Mouse (Mus musculus): ENCODE measurements at regions not wholly inside any gene's neighbourhood (a gene's known extent, or its start where the extent isn't known, plus 50 kb on each side); places are given as distances from the start of the nearest gene placed in this dataset.
A peak's percentile ranks its signal among the peaks of the same experiment; 100 is the strongest.

DNA sequence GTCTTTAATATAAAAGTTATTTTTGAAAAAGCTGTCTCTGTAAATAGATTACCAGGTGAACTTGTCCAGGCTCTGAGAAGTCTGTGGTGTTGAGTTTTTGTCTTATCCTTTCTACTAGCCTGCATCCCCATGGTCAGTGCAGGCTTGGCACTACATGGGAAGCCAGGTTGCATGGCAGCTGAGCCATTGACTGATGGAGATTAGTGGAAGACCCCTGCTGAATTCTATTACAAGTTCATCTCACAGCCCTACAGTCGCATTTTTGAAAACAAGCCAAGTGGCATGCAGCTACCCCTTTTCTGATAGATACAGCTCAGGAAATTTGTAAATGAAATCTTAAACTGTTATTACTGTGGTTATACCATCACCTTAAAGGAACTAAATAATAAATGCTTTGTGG, 101.2 kb upstream of the Fam184a start:
- DNase-seq, result no peak

DNA sequence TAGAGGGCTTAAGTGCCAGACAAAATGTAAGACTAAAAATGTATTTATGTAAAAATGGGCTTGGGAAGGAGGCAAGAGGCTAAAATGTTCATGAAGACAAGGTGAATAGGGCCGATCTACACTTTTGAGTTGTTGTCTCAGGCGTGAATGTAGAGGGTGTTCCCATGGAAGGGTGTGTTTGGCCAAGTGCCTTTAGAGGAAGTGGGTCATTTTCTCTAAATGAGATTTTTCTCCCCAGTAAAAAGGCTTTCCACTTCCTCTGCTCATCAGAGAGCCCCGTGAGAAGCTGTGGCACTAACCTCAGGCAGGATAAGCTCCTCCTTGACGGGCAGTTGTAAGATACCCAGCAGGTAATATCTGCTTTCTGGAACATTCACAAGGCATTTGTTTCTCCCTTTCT, 99.6 kb upstream of the Fam184a start:
- DNase-seq, result no peak

DNA sequence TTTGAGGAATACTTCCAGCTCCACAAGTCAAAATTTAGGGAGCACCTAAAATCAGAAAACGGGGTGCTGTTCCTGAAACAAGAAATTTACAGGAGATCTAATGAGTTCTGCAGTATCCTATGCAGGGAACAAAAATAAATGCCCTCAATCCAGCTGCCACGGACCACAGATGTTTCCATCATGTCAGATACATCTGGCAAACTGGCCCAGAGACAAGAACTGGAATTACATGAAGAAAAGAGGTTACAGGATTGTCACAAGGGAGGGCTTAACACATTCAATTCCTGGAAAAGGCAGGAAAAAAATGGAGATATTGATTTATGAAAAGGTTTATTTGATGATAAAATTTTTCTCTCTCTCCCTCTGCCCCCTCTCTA, 62.3 kb upstream of the Fam184a start:
- DNase-seq, result no peak

DNA sequence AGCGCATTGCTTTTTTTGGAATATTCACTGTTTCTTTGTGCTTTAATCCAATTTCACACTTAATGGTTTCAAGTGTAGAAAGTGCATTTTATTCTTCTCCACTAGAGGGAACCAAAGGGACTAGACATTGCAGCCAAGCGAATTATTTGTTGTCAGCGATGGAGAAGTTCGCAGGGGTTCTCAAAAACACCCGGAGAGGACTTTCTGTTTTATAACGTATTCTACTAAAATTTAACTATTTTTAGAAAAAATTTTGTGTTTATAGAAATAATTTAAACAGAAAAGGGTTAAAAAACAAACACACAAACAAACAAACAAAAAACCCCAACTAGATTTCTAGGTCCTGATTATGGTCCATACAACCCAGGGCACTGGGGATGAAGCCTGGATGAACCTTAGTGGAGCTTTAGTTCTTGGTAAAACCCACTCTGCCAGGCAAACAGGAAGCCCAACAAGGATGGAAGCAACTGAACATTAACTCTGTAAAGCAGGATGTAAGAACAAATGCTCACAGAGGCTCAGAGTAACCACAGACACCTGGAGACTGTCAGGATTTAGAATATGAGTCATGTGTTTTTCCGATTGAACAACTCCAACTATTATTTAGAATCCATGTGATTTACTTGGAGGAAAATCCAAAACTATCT, 61.8 kb upstream of the Fam184a start:
- DNase-seq, result peak; percentile 77

DNA sequence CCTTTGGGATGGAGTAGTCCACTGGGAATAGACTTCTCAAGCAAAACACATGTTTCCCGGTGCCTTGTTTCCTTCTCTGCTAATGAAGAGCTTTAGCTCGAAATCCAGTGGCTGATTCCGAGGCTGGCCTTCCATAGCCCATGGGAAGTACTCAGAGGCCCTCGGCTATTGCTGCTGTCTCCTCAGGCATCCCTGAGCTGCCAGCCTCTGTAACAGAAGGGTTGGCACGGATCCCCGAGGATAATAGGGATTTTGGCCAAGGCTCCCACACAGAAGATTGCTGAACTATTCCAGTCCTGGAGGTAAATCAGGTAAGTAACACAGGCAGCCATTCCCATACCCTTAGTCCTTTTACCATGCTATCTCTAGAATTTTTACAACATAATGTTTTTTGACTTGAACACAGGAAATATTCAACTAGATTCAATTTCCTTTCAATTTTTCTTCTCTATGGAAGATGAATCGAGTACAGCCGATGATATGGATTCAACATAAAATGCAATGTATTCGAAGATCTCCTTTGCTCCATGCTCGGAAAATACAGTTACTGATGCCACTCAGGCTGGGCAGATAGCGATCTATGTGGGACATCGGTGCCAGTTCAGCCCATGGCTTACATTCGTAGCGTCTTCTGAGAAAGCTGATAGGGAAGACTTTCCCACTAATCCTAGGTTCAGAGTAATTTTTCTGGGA, 61.1 kb upstream of the Fam184a start:
- DNase-seq, result peak; percentile 84

DNA sequence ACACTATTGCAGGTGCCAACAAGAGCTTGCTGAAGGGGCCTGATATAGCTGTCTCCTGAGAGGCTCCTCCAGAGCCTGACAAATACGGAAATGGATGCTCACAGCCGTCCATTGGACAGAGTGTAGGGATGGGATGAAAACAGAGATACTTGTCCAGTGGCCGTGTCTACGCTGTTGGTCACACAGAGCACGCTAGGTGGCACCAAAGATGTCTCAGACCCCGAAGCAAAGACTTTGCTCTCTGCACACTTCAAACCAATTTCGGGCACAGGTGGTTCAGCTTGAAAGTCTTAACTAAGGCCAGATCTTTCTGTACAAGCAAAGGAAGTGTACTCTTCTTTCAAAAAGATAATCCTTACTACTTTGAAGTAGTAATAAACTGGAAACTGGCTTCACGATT, 55.8 kb upstream of the Fam184a start:
- DNase-seq, result no peak

DNA sequence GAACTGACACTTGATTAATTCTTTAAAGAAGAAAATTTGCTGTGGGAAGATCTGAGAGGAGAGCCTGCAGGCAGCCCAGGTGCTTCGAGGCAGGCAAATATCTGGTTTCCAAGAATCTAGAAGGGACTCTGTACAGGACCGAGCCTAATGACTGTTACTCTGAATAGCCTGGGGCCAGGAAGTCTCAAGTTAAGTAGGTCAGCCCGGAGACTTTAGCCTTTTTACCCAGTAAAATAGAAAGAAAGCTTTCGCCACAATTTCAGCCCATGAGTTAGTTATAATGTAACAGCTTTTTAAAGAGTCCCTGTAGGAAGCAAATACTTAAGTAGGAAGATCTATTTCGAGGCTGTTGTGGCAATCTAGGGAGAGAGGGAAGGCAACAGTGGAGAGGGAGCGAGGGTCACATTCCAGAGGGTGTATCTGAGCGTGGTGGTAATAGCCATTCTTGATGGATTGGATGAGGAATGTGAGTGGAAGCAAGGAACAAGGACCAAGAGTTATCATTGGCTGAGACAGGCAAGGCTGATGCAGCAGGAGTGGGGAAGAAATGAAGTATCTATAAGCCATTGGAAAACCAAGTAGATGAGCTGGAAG, 50.2 kb upstream of the Fam184a start:
- no peak for DNase-seq
